Mouse (Mus musculus) neural tube, embryonic 12.5 days (tissue): ENCODE results near the gene Smg7. TPM values are rescaled to one million over a fixed set of nuclear protein-coding genes. Genes with fewer than 3 reads are reported as not detected.
"Not testable (repeated sequence)": the region's sequence is repeated elsewhere in the genome, so short reads cannot be mapped to it uniquely, and the experiment has no call there.

Experiments used
- ATAC-seq: fragments of 200-750 bp; cut with Nextera tagmentation; 2 replicates; pipeline ENCODE4 v1.8.0; 2017; ENCODE audit warnings: low read depth, mild to moderate bottlenecking, moderate TSS enrichment, moderate library complexity; ENCODE audit not compliant: low FRiP score
- H3K27ac ChIP-seq: fragments of 300-500 bp; sonication (generic); 2 replicates; pipeline ENCODE4 v1.5.1; 2016
- H3K27me3 ChIP-seq: fragments of 300-500 bp; sonication (generic); replicated peaks from 2 replicates; pipeline ENCODE4 v1.6.1; 2016; ENCODE audit warnings: mild to moderate bottlenecking
- H3K36me3 ChIP-seq: fragments of 300-500 bp; sonication (generic); 2 replicates; pipeline ENCODE4 v1.6.1; 2016; ENCODE audit warnings: mild to moderate bottlenecking
- H3K4me1 ChIP-seq: fragments of 300-500 bp; sonication (generic); 2 replicates; pipeline ENCODE4 v1.6.1; 2016
- H3K4me2 ChIP-seq: fragments of 300-500 bp; sonication (generic); replicated peaks from 2 replicates; pipeline ENCODE4 v1.6.1; 2016; ENCODE audit warnings: mild to moderate bottlenecking
- H3K4me3 ChIP-seq: fragments of 300-500 bp; sonication (generic); 2 replicates; pipeline ENCODE4 v1.5.1; 2016
- H3K9ac ChIP-seq: fragments of 300-500 bp; sonication (generic); 2 replicates; pipeline ENCODE4 v1.6.1; 2016; ENCODE audit warnings: mild to moderate bottlenecking
- H3K9me3 ChIP-seq: fragments of 300-500 bp; sonication (generic); 2 replicates; pipeline ENCODE4 v1.6.1; 2016; ENCODE audit warnings: mild to moderate bottlenecking
- WGBS: fragments of 180-500 bp; shearing (Covaris S2); methylation state at CpG from one replicate; pipeline ENCODE4 v1.1.7; 2016; 5-methylcytosine and 5-hydroxymethylcytosine counted together
- polyA plus RNA-seq: library from polyadenylated mRNA; unstranded; fragments of >200 nt; fragmentation: Nextera tagmentation; extraction: Ambion mirVana; gene quantifications from 2 replicates; pipeline ENCODE4 v1.2.1, GENCODE M21; 2016

Smg7 gene
- polyA plus RNA-seq, 1 experiment from 2014 or later: 38.6 TPM

DNA sequence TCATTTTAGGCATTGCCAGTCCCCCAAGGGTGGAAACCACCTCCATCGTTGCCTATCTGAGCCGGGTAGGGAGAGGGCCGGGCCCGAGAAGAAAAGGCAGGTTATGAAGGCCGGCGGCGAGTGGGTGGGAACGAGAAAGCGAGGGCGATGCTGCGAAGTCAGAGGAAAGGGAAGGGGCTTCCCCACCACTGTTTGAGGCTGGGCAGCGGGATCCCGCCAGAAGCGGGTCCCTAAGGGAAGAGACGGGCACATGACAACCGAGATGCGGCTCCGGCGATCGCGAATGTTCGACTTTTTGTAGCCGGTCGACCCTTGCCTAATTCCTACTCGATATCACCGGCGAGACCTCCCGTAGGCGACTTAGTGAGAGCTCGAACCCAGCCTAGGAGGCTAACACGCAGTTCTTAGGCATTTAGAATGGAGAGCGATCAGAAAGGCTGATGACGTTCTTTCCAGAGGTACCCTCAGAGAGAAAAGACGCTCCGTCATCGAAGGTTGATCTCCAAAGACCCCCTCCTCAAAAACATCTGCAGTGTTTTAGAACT, 1.2 kb upstream of the Smg7 start:
- H3K36me3 ChIP-seq: no peaks in the 10 kb centered on the region
- no peaks in the 10 kb centered on the region for H3K27me3 ChIP-seq
- H3K9ac ChIP-seq: peak overlapping the region; percentile 69
- peak overlapping the region; percentile 85 for H3K4me2 ChIP-seq
- under 1% methylated on average over 36 of the region's 36 CpGs for WGBS
- H3K4me3 ChIP-seq: peak overlapping the region; percentile 96
- H3K4me1 ChIP-seq: peaks cover 9% of the 10 kb centered on the region
- no peaks in the 10 kb centered on the region for H3K9me3 ChIP-seq
- peak overlapping the region; percentile 86 for H3K27ac ChIP-seq
- peak; percentile 30 for ATAC-seq

DNA sequence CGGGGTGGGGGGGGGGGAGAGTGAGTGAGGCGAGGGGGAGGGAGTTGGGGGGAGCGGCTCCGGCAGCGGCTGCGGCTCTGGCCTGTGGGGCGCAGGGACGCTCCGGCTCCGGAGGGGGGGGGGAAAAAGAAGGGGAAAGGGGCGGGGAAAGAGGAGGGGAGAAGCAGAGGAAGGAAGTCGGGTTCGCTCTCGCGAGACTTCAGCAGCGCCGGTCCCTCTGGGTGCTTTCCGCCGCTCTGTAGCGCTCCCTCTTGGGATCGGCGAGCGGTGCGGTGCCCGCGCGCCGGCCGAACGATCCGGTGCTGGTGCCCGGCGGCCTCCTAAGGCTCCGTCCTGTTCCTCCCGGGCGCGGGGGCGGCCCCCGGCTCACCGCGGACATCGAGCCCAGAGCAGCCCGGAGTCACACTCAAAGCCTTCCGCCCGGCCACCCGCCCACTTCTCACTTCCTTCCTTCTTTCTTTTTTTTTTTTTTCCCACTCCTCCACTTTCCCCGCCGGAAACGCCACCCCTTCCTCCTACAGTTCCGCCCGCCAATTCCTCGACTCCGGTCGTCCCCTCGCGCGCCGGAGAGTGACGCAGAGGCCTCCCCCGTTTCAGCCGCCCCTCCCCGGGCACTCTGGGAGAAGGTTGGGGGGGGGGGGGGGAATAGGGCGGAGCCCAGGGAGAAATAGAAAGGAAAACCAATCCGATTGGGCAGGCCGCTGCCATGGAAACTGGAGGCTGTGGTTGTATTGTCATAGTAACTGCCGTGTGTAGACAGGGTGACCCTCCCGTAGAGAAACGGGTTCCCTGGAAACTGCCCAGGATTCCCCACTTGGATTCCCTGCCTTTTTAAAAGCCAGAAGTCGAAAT, 445 bp upstream of the Smg7 start:
- H3K9ac ChIP-seq: peak overlapping the region; percentile 94
- H3K4me1 ChIP-seq: peaks cover 9% of the 10 kb centered on the region
- H3K36me3 ChIP-seq: no peaks in the 10 kb centered on the region
- H3K4me2 ChIP-seq: peak overlapping the region; percentile 85
- no peaks in the 10 kb centered on the region for H3K27me3 ChIP-seq
- WGBS: under 1% methylated on average over 53 of the region's 69 CpGs
- H3K27ac ChIP-seq: peak overlapping the region; percentile 91
- H3K9me3 ChIP-seq: no peaks in the 10 kb centered on the region
- peak overlapping the region; percentile 96 for H3K4me3 ChIP-seq
- ATAC-seq: peak; percentile 90

- Histone ChIP-seq H3K4me1 (peaks cover 9% of the 10 kb centered on the region), H3K27ac (no peak overlapping the region), H3K9ac (peak overlapping the region; percentile 94), H3K4me2 (peak overlapping the region; percentile 77), H3K36me3 (no peaks in the 10 kb centered on the region), H3K4me3 (peak overlapping the region; percentile 96), H3K9me3 (no peaks in the 10 kb centered on the region), H3K27me3 (no peaks in the 10 kb centered on the region)
- ATAC-seq: no peak
- 4% methylated on average over 6 of the region's 6 CpGs for WGBS
Measured at GRCm38 (mm10) chr1:152901419-152901764, 1.1 kb downstream of the Smg7 start.

DNA sequence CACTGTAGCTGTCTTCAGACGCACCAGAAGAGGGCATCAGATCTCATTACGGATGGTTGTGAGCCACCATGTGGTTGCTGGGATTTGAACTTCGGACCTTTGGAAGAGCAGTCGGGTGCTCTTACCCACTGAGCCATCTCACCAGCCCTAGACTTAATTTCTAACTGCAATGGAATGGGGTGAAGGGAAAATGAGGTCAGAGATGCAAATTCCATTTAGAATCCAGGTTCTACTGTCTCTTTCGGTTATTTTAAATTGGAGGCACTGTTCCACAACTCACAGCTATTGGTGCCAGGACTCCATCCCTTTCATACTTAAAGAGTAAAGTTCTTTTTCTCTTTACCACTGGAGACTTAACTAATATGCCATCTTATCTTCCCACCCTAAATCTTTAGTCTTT, 14.4 kb downstream of the Smg7 start:
- not testable (repeated sequence) for H3K27ac ChIP-seq, ATAC-seq, H3K27me3 ChIP-seq, H3K9ac ChIP-seq, H3K9me3 ChIP-seq, H3K4me1 ChIP-seq, H3K36me3 ChIP-seq, H3K4me3 ChIP-seq, H3K4me2 ChIP-seq
- 98% methylated on average over 3 of the region's 5 CpGs for WGBS

- peaks cover 4% of the 10 kb centered on the region; the same call in 1 of the 2 replicates for H3K4me1 ChIP-seq
- H3K4me2 ChIP-seq: no peak overlapping the region
- no peak overlapping the region for H3K9ac ChIP-seq
- no peak for ATAC-seq
- WGBS: 82% methylated on average over 3 of the region's 3 CpGs
- peaks cover 25% of the 10 kb centered on the region for H3K36me3 ChIP-seq
- H3K27ac ChIP-seq: no peak overlapping the region
- H3K4me3 ChIP-seq: no peak overlapping the region
- no peaks in the 10 kb centered on the region for H3K9me3 ChIP-seq
- H3K27me3 ChIP-seq: no peaks in the 10 kb centered on the region
Measured at GRCm38 (mm10) chr1:152871031-152871430, 31.4 kb downstream of the Smg7 start.

DNA sequence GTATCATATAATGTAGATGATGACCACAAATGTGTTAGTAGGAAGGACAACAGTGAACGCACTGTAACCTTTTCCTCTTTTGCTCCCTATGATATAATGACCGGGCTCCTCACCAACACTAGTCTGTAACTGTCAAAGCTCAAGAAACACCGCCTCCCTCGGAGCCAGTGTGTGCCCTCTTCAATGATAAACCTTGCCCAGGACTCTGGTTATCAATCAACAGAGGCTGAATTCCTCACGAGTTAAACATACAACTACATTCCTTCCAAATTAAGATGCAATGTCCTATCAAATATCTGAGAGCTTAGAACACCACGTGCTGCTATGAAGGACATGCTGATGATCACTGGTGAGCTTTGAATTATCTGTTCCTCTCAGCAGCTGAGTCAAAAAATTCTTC, 32.5 kb downstream of the Smg7 start:
- H3K36me3 ChIP-seq: peaks cover 32% of the 10 kb centered on the region
- WGBS: 95% methylated on average over 6 of the region's 6 CpGs

GRCm38 (mm10) chr1:152846856-152847255, 55.6 kb downstream of the Smg7 start:
- Histone ChIP-seq H3K4me1 (no peaks in the 10 kb centered on the region), H3K9me3 (no peaks in the 10 kb centered on the region), H3K4me2 (no peak overlapping the region), H3K27me3 (no peaks in the 10 kb centered on the region), H3K9ac (no peak overlapping the region), H3K36me3 (peaks cover 82% of the 10 kb centered on the region), H3K27ac (no peak overlapping the region), H3K4me3 (no peak overlapping the region)
- no peak for ATAC-seq
- WGBS: 93% methylated on average over 2 of the region's 2 CpGs

More for the DNA sequence above, 32.5 kb downstream of the Smg7 start:
- H3K9ac ChIP-seq: no peak overlapping the region
- H3K4me1 ChIP-seq: peaks cover 4% of the 10 kb centered on the region; the same call in 1 of the 2 replicates
- H3K27me3 ChIP-seq: no peaks in the 10 kb centered on the region
- no peak overlapping the region for H3K4me3 ChIP-seq
- H3K9me3 ChIP-seq: no peaks in the 10 kb centered on the region
- no peak overlapping the region for H3K27ac ChIP-seq
- no peak for ATAC-seq
- H3K4me2 ChIP-seq: no peak overlapping the region

- no peaks in the 10 kb centered on the region for H3K4me1 ChIP-seq
- H3K9me3 ChIP-seq: no peaks in the 10 kb centered on the region
- no peak overlapping the region for H3K27ac ChIP-seq
- ATAC-seq: no peak
- H3K27me3 ChIP-seq: no peaks in the 10 kb centered on the region
- 92% methylated on average over 3 of the region's 3 CpGs for WGBS
- no peak overlapping the region for H3K4me3 ChIP-seq
- H3K4me2 ChIP-seq: no peak overlapping the region
- no peak overlapping the region for H3K9ac ChIP-seq
- H3K36me3 ChIP-seq: peaks cover 82% of the 10 kb centered on the region
Measured at GRCm38 (mm10) chr1:152845211-152845730, 57.2 kb downstream of the Smg7 start.

DNA sequence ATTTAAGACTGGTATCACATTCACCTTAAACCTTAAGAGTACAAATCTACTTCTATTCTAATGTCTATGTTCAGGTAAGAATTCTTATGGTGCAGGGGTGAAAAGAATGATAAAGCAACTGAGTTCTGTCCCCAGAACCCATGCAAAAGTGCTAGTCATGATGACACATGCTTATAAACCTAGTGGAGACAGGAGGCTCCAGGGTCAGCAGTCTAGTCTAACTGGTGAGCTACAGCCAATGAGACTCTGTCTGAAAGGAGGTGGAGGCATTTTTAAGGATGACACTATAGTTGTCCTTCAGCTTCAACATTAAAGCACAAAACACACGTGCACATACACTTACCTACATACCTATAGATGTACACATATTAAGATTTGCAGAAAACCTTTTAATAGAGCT, 57.8 kb downstream of the Smg7 start:
- peaks cover 86% of the 10 kb centered on the region for H3K36me3 ChIP-seq
- no peak overlapping the region for H3K4me2 ChIP-seq
- WGBS: 92% methylated on average over 1 of the region's 1 CpGs
- no peaks in the 10 kb centered on the region for H3K4me1 ChIP-seq
- H3K4me3 ChIP-seq: no peak overlapping the region
- no peak for ATAC-seq
- H3K27me3 ChIP-seq: no peaks in the 10 kb centered on the region
- no peaks in the 10 kb centered on the region for H3K9me3 ChIP-seq
- no peak overlapping the region for H3K9ac ChIP-seq
- no peak overlapping the region for H3K27ac ChIP-seq

GRCm38 (mm10) chr1:152841057-152841456, 61.4 kb downstream of the Smg7 start:
- Histone ChIP-seq H3K9ac (no peak overlapping the region), H3K9me3 (no peaks in the 10 kb centered on the region), H3K27me3 (no peaks in the 10 kb centered on the region), H3K4me2 (no peak overlapping the region), H3K36me3 (peaks cover 84% of the 10 kb centered on the region), H3K4me1 (no peaks in the 10 kb centered on the region), H3K27ac (no peak overlapping the region), H3K4me3 (no peak overlapping the region)
- 95% methylated on average over 2 of the region's 2 CpGs for WGBS
- ATAC-seq: no peak

DNA sequence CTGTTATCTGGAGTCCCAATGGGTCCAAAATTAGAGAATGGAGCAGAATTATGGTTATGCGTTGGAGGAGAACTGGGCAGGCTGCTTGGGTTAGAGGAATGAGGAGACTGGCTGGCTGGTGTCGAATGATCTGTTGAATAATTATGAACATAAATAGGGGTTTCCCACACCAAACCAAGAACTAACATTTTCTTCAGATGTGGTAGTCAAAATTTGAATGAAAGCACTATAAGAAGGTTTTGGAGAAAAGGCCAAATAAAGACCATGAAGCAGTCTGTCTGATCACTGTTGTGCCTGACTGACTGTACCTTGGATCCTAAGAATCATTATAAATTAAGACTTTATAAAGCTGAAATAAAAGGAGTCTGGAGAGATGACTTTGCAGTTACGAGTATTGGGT, 62.1 kb downstream of the Smg7 start:
- Histone ChIP-seq H3K27me3 (no peaks in the 10 kb centered on the region), H3K9me3 (no peaks in the 10 kb centered on the region), H3K4me3 (no peak overlapping the region), H3K27ac (no peak overlapping the region), H3K36me3 (peaks cover 81% of the 10 kb centered on the region), H3K9ac (no peak overlapping the region), H3K4me1 (no peaks in the 10 kb centered on the region), H3K4me2 (no peak overlapping the region)
- ATAC-seq: no peak
- WGBS: 91% methylated on average over 3 of the region's 3 CpGs

DNA sequence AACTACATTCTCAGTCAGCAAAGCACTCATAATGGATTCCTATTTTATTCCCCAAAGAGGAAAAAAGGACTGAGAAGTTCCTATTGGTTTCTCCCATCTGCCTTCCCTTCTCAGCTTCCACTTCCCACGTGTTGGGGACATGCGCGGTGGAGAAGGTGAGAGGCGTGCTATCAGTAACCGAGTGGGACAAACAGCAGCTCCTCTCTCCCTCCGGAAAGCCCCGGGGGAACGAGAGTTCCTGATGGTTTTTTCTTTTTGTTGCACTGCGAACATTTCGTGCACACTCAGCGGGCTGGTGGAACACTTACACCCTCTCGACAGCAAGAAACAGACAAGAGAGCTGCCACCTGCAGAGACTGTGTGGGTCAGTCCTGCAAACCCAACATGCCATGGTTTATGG, 63.6 kb downstream of the Smg7 start:
- Histone ChIP-seq H3K27me3 (no peaks in the 10 kb centered on the region), H3K27ac (no peak overlapping the region), H3K4me1 (no peaks in the 10 kb centered on the region), H3K36me3 (peaks cover 70% of the 10 kb centered on the region), H3K9ac (no peak overlapping the region), H3K9me3 (no peaks in the 10 kb centered on the region), H3K4me2 (no peak overlapping the region), H3K4me3 (no peak overlapping the region)
- no peak for ATAC-seq
- 88% methylated on average over 12 of the region's 12 CpGs for WGBS
